Mouse (Mus musculus): ENCODE data around the gene Ankrd26. TPM values are rescaled to one million over a fixed set of nuclear protein-coding genes. Genes with fewer than 3 reads are reported as not detected.

The Ankrd26 gene
- total and polyA plus RNA-seq, 3 experiments = 12.7 to 27.8 (median 14.1) TPM

GRCm38 (mm10) chr6:118608906-118609305, 46.9 kb upstream of the Ankrd26 start:
- Histone ChIP-seq H3K9ac (ENCODE audit: control insufficient read depth, low read depth, low read length, poor library complexity, severe bottlenecking) (no peak overlapping the region), H3K79me2 (ENCODE audit: control insufficient read depth, insufficient read depth, low read length, poor library complexity) (no peaks in the 10 kb centered on the region), H3K4me3 (ENCODE audit: control insufficient read depth in 1 of 2, insufficient read depth in 1 of 2, low read depth in 2 of 2, low read length in 2 of 2) (no peak overlapping the region), H3K36me3 (ENCODE audit: control insufficient read depth in 1 of 2, insufficient read depth in 2 of 2, low read length in 2 of 2) (no peaks in the 10 kb centered on the region), H3K4me1 (ENCODE audit: control insufficient read depth in 1 of 2, insufficient read depth in 2 of 2, low read length in 2 of 2) (no peaks in the 10 kb centered on the region), H3K27me3 (ENCODE audit: control insufficient read depth in 1 of 2, insufficient read depth in 2 of 2, low read length in 2 of 2) (no peaks in the 10 kb centered on the region), H3K9me3 (replicated peaks; ENCODE audit: insufficient read depth, low read length) (no peaks in the 10 kb centered on the region), H3K27ac (ENCODE audit: control insufficient read depth, low read depth, low read length) (no peak overlapping the region)
- TF ChIP-seq MAZ (IDR thresholded peaks at IDR 0.05; ENCODE audit: low read depth, low read length) (no peak), ELF1 (IDR thresholded peaks at IDR 0.05; ENCODE audit: low read depth, low read length) (no peak), POLR2A (IDR thresholded peaks at IDR 0.05; ENCODE audit: control insufficient read depth in 1 of 2, insufficient read depth in 1 of 2, low read depth in 1 of 2, low read length in 2 of 2, poor library complexity in 1 of 2) (no peak), EP300 (IDR thresholded peaks at IDR 0.05; ENCODE audit: low read depth in 1 of 2, low read length in 2 of 2) (no peak), POLR2AphosphoS2 (IDR thresholded peaks at IDR 0.05; ENCODE audit: low read length) (no peak), TAL1 (IDR thresholded peaks at IDR 0.05; ENCODE audit: low read length) (no peak), CHD1 (IDR thresholded peaks at IDR 0.05; ENCODE audit: low read depth, low read length) (no peak), SMC3 (IDR thresholded peaks at IDR 0.05; ENCODE audit: low read depth, low read length) (no peak), MEF2A (IDR thresholded peaks at IDR 0.05; ENCODE audit: extremely low read depth, insufficient replicate concordance, low read depth, low read length, poor library complexity, severe bottlenecking) (no peak), ZC3H11A (IDR thresholded peaks at IDR 0.05; ENCODE audit: low read depth, low read length) (no peak), POLR2AphosphoS5 (IDR thresholded peaks at IDR 0.05; ENCODE audit: borderline replicate concordance, low read depth, low read length) (no peak), MAX (IDR thresholded peaks at IDR 0.05; ENCODE audit: low read length) (no peak), USF1 (IDR thresholded peaks at IDR 0.05; ENCODE audit: low read depth, low read length) (no peak), ZKSCAN1 (IDR thresholded peaks at IDR 0.05; ENCODE audit: low read depth, low read length) (no peak), BHLHE40 (IDR thresholded peaks at IDR 0.05; ENCODE audit: borderline replicate concordance, low read depth, low read length) (no peak), ETS1 (IDR thresholded peaks at IDR 0.05; ENCODE audit: low read depth, low read length) (no peak), UBTF (IDR thresholded peaks at IDR 0.05; ENCODE audit: borderline replicate concordance, insufficient read depth, low read depth, low read length) (no peak), RCOR1 (IDR thresholded peaks at IDR 0.05; ENCODE audit: low read depth, low read length) (no peak)
- no peak for DNase-seq (ENCODE audit: low read depth, low spot score)

GRCm38 (mm10) chr6:118605974-118606373, 43.9 kb upstream of the Ankrd26 start:
- DNase-seq (ENCODE audit: low read depth, low spot score) = peak; percentile 55
- H3K27me3 ChIP-seq (ENCODE audit: control insufficient read depth in 1 of 2, insufficient read depth in 2 of 2, low read length in 2 of 2) = no peaks in the 10 kb centered on the region

More at GRCm38 (mm10) chr6:118605974-118606373, 43.9 kb upstream of the Ankrd26 start:
- Histone ChIP-seq H3K36me3 (ENCODE audit: control insufficient read depth in 1 of 2, insufficient read depth in 2 of 2, low read length in 2 of 2) (no peaks in the 10 kb centered on the region), H3K9ac (ENCODE audit: control insufficient read depth, low read depth, low read length, poor library complexity, severe bottlenecking) (no peak overlapping the region), H3K27ac (ENCODE audit: control insufficient read depth, low read depth, low read length) (no peak overlapping the region), H3K4me1 (ENCODE audit: control insufficient read depth in 1 of 2, insufficient read depth in 2 of 2, low read length in 2 of 2) (no peaks in the 10 kb centered on the region), H3K4me3 (ENCODE audit: control insufficient read depth in 1 of 2, insufficient read depth in 1 of 2, low read depth in 2 of 2, low read length in 2 of 2) (no peak overlapping the region), H3K9me3 (replicated peaks; ENCODE audit: insufficient read depth, low read length) (no peaks in the 10 kb centered on the region), H3K79me2 (ENCODE audit: control insufficient read depth, insufficient read depth, low read length, poor library complexity) (no peaks in the 10 kb centered on the region)
- TF ChIP-seq ZC3H11A (IDR thresholded peaks at IDR 0.05; ENCODE audit: low read depth, low read length) = 0 out of 2 replicates have a peak, but pooled peaks have one; percentile 15
- no peak for TF ChIP-seq MAZ (IDR thresholded peaks at IDR 0.05; ENCODE audit: low read depth, low read length)
- peak; percentile 60 to 76 (median 70) for TF ChIP-seq CTCF (IDR thresholded peaks at IDR 0.05 in 2 of 3, conservative IDR thresholded peaks at IDR 0.05 in 1 of 3; ENCODE audit: control insufficient read depth in 1 of 3, insufficient read depth in 1 of 3, low read depth in 2 of 3, low read length in 3 of 3, poor library complexity in 1 of 3, severe bottlenecking in 1 of 3)
- peak; percentile 48 for TF ChIP-seq SMC3 (IDR thresholded peaks at IDR 0.05; ENCODE audit: low read depth, low read length)
- TF ChIP-seq RAD21 (IDR thresholded peaks at IDR 0.05; ENCODE audit: low read depth, low read length) = peak; percentile 33
